Mouse (Mus musculus) granulocyte monocyte progenitor cell, adult 5-6 weeks (primary cell): ENCODE measurements around the gene Napsa. TPM values are rescaled to one million over a fixed set of nuclear protein-coding genes. Genes with fewer than 3 reads are reported as not detected.
A peak's percentile ranks its signal among the peaks of the same experiment; 100 is the strongest.

Experiments
- ATAC-seq: replicated peaks from 2 replicates; pipeline ENCODE4 v1.8.0; 2016; ENCODE audit warnings: mild to moderate bottlenecking, moderate TSS enrichment, inconsistent platforms; ENCODE audit not compliant: poor library complexity, severe bottlenecking
- total RNA-seq, 2 experiments: library from RNA; stranded (forward) in 1 of 2; stranded (reverse) in 1 of 2; fragments of 200-712, 200-1000 nt in 1 of 2; fragments of >200 nt in 1 of 2; fragmentation: Nextera tagmentation in 1 of 2; gene quantifications; 2 replicates each; pipeline ENCODE4 v1.2.3; 2014 to 2017

Gene Napsa
- total RNA-seq, 2 experiments from 2014 or later, result 107 to 328 TPM

GRCm38 (mm10) chr7:44593775-44594174 lies 21.6 kb downstream of the Napsa start:
- ATAC-seq, result peak; percentile 55

DNA sequence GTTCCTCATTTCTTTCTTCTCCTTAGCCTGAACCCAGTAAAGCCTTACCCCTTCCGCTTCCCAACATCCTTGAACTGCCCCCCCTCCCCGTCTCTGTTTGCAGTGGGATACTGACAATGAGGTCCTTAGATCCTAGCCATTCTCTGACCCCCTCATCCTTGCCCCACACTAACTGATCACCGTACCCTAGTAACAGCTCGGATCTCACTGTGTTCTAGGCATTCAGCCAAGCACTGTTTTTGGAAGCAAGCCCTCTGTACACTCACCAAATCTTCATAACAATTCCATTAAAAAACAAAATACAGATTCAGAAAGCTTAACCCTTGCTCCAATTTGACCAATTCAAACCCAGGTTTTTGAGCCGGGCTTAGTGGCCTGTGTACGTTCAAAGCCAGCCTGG lies 22.1 kb downstream of the Napsa start:
- ATAC-seq, result no peak

GRCm38 (mm10) chr7:44595131-44595561 lies 23.0 kb downstream of the Napsa start:
- ATAC-seq, result no peak

DNA sequence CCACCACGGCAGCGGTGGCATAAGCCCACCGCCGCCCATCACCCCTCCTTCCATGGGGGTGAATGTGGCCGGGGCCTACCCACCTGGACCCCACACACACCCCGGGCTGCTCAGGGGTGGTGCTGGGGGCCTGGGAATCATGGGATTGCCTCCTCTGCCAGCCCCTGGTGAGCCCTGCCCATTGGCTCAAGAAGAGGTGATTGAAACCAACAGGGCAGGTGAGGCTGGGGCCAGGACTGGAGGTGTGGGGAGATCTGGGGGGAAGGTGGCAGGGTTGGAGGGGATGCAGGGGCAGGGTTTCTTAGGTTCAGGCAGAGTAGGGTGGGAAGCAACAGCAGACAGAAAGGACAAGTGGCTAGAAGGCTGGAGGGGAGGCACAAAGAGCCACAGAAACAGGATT lies 23.9 kb downstream of the Napsa start:
- no peak for ATAC-seq

DNA sequence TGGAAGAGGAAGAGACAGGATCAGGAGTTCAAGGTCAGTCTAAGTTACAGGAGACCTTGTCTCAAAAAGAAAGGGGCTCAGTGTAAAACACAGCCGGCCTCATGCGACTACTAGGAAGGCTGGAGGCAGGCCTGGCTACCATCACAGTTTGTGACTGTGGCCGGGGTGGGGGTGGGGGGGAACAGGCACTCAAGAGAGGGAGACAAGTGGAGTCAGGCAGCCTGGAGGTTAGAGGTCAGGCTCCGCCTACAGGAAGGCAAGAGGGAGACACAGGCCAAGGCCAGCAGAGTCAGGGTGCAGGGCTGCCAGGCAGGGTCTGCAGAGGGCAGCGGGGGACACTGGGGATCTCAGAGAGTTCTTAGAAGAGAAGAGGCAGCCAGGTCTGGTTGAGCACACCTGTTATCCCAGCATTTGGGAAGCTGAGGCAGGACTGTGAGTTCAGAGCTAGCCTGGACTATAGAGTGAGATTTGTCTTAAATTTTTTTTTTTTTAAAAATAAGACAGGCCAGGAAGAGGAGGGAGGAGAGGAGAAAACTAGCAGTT lies 24.9 kb downstream of the Napsa start:
- no peak for ATAC-seq

DNA sequence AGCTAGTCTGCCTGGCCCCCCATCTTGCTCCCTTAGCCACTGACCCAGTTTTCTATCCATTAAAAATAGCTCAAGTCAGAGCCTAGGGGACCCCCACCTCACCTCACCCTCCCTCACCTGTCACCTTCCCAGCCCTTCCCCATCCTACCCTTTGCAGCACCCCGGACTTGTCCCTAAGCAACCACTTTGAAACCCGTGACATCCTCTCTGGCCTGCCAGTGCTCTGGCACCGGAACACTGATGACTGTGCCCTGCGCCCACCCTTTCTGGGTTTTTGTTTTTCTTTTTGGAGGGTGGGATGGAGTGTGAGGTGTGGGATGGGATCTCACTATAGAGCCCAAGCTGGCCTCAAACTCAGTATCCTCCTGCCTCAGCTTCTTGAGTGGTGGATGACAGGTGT lies 25.5 kb downstream of the Napsa start:
- ATAC-seq, result no peak

DNA sequence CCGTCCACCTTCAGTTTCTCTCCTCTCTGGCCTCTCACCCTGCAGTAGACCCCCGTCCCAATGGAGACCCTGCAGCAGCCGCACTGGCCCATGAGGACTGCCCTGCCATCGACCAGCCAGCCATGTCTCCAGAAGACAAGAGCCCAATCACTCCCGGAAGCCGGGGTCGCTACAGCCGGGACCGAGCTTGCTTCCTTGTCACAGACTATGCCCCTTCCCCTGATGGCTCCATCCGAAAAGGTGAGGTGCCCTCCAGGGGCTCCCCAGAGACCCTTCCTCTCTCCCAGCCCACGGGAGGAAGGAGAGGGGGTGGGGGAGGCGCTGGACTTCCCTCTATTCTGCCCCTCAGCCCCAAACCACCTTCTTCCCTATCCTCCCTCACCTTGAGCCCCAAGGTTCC lies 26.2 kb downstream of the Napsa start:
- no peak for ATAC-seq

DNA sequence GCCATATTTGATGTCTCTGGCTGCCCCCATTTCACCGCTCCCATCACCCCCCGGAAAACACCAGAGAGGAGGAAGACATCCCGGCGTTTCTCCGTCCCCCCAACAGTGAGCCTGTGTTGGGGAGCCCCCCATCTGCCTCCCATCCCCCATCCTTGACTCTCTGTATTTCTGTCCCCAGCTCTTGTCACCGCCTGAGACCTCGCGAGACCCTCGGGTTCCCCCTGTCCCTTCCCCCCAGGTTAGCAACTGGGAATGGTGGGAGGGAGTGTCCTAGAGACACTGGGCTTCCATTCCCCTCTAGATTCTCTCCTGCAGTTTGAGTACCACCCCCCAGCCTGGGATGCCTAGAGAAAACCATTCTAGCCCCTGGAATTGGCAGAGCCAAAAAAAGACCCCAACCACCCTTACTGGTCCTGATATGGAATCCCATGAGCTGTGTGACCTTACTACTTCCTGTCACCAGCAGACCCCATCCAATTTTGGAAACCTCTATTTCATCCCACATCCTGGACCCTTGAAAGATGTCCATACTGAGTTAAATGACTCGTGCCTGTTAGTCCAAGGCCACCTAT lies 28.6 kb downstream of the Napsa start:
- ATAC-seq, result no peak

DNA sequence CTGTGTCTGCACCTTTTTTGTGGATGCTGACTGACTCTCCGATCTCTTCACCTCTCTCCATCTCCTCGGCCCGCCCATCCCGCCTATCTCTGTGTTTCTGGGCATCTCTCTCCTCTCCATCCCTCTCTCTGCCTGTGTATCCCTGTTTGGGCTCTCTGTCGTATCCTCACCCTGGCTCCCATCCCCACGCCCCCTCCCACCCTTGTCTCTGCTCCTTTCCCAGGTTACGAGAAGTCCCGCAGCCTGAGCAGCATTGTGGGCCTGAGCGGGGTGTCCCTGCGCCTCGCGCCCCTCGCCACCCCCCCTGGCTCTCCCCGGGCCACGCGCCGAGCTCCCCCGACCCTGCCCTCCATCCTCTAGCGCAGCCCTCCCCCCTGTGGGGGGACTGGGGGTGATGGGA lies 29.5 kb downstream of the Napsa start:
- ATAC-seq, result no peak

GRCm38 (mm10) chr7:44602443-44602842 lies 30.3 kb downstream of the Napsa start:
- ATAC-seq, result no peak

DNA sequence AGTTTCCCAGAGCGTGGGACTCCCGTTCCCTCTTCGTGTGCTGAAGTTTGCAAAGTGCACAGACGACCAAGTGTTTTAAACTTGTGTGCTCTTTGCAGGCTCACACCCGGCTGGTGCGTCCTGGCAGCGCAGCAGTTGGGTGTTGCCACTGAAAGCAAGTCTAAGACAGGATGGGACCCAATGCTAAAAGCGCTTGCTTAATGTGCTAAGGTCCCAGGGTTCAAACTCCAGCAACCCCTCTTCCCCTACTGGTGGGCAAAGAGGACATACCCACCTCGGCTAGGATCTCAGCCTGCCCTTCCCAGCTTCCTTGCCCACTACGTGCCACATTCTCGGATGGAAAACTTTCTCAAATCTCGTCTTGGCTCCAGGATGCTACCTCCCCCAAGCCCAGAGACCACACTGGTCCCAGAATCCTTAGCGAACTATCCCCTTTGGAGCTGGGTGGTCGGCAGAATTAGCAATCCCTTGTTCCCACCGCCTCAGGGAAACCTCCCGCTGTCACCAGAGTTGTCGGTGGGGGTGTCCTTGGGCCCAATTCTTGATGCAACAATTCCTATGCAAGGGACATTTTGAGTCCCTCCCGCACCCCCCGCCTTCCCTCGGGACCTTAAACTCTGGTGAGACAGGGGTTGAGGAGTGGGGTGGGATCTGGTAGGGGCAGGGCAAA lies 31.1 kb downstream of the Napsa start:
- ATAC-seq, result no peak

DNA sequence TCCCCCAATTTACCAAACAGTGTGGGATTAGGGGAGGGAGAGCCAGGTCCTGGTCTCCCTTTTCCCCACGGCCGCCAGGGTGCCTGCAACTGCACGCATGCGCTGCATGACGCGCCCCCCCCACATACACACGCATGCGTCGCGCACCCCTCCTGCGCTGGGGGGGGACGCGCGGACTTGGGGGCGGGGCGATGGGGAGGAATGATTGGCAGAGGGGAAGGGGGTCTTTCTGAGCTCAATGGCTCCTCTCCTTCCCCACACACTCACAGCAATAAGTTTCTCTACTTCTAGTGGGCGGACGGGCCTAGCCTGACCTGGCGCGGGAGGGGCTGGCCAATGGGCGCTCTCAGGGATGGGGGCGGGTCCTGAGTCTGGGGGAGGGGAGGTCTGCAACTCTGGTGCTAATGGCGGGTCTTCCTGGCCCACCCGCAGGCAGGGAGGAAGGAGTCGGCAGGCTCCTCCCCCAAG lies 32.0 kb downstream of the Napsa start:
- no peak for ATAC-seq

DNA sequence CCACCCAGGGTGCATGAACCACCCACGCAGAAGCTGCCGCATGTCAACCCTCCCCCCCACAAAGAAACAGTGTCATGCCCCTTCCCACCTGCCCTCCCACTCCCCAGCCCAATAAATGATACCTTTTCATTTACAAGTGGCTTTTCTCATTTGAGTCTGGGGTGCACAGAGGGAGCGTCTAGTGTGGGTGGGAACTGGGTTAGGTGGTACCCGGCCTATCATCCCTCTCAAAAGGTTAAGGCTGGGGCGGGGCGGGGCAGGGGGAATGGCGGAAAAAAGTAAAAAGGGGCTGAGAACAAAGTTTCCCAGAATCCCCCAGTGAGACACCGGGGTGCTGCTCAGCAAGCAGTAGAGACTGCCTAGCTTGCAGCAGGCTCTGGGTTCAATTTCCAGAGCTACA lies 32.4 kb downstream of the Napsa start:
- ATAC-seq, result no peak

GRCm38 (mm10) chr7:44605436-44605835 lies 33.3 kb downstream of the Napsa start:
- ATAC-seq, result no peak

DNA sequence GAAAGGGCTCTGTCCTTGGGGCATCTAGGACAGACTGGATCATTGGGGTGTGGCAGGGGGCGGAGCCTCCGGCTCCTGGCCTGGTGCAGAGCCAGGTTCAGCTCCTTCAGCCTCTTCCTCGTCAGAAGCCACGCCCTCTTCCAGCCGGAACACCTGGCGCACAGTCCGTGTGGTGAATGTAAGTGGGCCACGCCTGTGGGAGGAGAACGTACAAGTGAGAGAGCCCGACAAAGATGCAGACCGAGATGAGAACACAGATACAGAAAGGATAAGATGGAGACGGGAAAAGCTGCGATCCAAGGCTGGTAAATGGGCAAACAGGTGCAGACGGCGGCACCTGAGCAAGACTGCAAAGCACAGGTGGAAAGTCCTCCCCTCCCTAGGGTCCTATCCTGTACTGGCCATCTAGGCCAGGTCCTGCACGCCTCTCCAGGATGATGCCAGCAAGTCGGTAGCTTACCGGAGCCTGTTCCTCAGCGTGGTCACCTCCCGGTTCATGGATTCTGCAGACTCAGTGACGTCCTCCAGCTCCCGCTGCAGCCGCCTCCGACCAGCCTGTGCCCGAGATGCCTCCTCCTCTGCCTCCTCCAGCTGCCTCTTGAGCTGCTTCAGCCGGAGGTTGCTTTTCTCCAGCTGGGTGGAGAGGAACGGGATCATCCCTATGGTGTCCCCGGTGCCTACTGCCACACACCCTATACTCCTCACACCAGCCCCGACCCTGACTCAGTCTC lies 34.2 kb downstream of the Napsa start:
- no peak; the same call in 1 of the 2 replicates for ATAC-seq

DNA sequence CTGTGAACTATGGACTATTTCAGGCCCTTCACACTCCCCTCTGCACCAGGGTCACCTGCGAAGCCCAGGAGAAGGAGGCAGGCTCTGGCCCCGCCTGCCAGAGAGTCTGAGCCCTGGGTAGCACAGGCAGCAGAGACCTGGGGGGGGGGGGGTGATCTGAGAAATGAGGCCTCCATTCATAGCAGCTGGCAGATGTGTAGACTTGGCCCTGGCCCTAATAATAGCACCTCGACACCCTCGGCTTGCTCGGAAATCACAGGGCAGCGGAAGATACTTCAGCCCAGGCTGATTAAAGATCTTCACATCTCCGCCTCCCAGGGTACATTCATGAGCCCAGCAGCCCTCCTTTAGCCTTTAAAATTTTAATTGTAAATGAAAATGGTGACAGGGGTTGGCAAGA lies 40.0 kb downstream of the Napsa start:
- no peak for ATAC-seq

DNA sequence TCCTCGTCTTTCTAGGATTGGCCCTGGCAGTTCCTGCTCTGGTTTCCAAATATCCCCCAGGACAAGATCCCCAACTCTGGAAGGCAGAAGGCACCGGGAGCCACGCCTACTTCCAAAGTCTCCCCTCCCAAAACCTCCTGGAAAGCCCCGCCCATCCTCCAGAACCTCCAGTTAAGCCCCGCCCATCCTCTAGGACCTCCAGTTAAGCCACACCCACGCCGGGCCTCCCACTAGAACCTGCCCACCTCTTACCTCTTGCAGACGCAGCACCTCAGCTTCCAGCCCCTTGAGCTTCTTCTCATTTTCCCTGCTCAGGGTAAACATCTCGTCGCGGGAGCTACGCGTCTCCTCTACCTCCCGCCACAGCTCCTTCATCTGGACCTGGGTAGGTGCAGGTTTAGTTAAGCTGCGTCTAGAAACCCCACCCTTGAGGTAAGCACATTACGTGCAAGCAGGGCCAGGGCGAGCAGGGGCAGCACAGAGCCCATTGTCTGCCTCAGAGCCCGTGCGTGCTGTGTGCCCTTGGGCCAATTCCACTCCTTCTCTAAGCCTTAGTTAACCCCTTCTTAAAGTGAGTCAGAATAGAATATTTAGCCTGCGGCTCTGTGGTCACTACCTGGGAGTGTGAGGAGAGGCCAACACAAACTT lies 42.0 kb downstream of the Napsa start:
- no peak for ATAC-seq

DNA sequence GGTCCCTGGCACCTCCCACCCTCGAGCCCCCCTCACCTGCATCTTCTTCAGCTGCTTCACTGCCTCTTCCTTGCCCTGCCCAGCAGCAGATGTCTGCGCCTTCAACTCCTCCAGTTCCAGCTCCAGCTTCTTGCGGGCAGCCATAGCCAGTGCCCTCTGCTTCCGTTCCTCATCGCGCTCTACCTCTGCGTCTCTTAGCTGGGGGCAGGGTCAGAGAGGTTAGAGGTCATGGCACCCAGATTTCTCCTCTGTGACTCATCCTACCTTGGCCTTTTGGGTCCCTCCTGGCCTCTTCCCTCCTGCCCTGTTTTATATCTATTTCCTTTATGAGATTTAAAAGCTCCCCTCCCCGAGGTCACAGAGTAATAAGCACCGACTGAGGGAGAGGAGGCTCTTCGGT lies 43.1 kb downstream of the Napsa start:
- ATAC-seq, result no peak

DNA sequence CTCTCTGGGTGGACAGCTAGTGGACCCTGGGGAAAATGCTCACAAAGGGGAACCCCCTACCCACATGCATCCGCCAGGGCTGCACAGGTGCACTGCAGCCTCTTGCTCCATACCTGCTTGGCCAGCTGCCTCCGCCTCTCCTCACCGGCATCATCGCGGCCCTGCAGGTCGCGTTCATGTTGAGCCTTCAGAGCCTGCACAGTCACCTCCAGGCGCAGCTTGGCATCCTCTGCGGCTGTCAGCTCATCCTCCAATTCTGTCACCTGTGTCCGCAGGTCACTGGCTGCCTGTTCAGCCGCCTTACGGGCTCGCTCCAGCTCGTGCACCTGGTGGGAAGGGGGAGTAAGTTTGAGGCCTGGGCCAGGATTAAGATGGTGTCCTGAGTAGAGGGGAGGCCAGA lies 43.8 kb downstream of the Napsa start:
- ATAC-seq, result no peak

DNA sequence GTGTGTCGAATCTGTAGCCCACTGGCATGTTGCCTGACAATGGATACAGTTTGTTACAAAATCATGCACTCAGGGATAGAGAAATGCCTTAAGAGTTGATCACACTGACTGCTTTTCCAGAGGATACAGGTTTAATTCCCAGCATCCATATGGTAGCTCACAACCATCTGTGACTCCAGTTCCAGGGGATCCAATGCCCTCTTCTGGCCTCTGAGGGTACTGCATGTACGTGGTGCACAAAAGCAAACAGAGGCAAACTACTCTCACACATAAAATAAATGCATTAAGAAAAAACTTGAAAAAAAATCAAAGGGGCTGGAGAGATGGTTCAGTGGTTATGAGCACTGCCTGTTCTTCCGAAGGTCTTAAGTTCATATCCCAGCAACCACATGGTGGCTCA lies 44.9 kb downstream of the Napsa start:
- no peak for ATAC-seq
